Mouse (Mus musculus): Measurements from ENCODE around the gene Zfp637.

GRCm38 (mm10) chr6:117871034-117871433, 30.1 kb downstream of the Zfp637 start:
- TF ChIP-seq CTCF (IDR thresholded peaks at IDR 0.05; ENCODE audit: borderline replicate concordance, control insufficient read depth, extremely low read depth, insufficient read depth, low read length, poor library complexity) (no peak), POLR2A (IDR thresholded peaks at IDR 0.05; ENCODE audit: control insufficient read depth, extremely low read depth, insufficient read depth, low read length, poor library complexity) (no peak)

All from thymus, adult 2 months (tissue).